Mouse (Mus musculus) brain, embryonic 14.5 days (tissue): ENCODE measurements around the gene Rnf152.

Experiments used
- CTCF ChIP-seq: fragments of 200-500 bp; IDR thresholded peaks from 2 replicates; pipeline ENCODE4 v1.5.1; 2012; ENCODE audit warnings: inconsistent platforms, mild to moderate bottlenecking, moderate library complexity, borderline replicate concordance; ENCODE audit not compliant: insufficient read depth, insufficient read length; ENCODE audit errors: extremely low read depth
- POLR2A ChIP-seq: fragments of 200-500 bp; IDR thresholded peaks from 2 replicates; pipeline ENCODE4 v1.6.1; 2012; ENCODE audit warnings: mild to moderate bottlenecking, inconsistent platforms, borderline replicate concordance; ENCODE audit not compliant: poor library complexity, insufficient read depth, insufficient read length, severe bottlenecking; ENCODE audit errors: extremely low read depth

DNA sequence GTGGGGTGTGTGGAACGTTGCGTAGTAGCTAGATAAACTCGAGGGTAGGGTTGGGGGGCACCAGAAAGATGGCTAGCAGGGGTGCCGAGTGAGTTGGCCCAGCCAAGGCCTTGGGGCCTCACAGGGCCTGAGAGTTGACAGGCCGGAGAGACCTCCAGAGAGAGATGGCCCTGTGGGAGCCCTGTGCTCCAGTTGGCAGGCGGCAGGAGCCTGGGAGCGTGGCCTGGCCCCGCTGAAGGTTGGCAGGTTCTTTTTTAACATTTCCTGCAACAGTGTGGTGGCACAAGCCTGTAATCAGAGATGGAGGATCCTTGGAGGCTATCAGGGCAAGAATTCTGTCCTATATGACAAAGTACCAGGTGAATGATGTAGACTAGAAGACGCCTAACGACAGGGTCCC is 85.4 kb downstream of the Rnf152 start:
- TF ChIP-seq CTCF, result no peak
- TF ChIP-seq POLR2A, result no peak
